Mouse (Mus musculus): Measurements from ENCODE around the gene Nox1.

The Nox1 gene

GRCm38 (mm10) chrX:134132295-134132694 lies 89.5 kb downstream of the Nox1 start:
- in situ Hi-C loops (cut with MboI, MseI), result no loop called here

GRCm38 (mm10) chrX:134128549-134128948 lies 93.2 kb downstream of the Nox1 start:
- in situ Hi-C loops (cut with MboI, MseI), result no loop called here

- in situ Hi-C loops (cut with MboI, MseI), result no loop called here
Measured at GRCm38 (mm10) chrX:134116417-134116816, 105.3 kb downstream of the Nox1 start.

GRCm38 (mm10) chrX:134111767-134112166 lies 110.0 kb downstream of the Nox1 start:
- in situ Hi-C loops (cut with MboI, MseI), result no loop called here

GRCm38 (mm10) chrX:134102641-134103040 lies 119.1 kb downstream of the Nox1 start:
- in situ Hi-C loops (cut with MboI, MseI), result no loop called here

- in situ Hi-C loops (cut with MboI, MseI), result loop anchor here (5.0 kb wide), 1 partner anchor 262 kb away; no protein-coding TSS in a partner anchor
Measured at GRCm38 (mm10) chrX:134085453-134085852, 136.3 kb downstream of the Nox1 start.

- in situ Hi-C loops (cut with MboI, MseI), result no loop called here
Measured at GRCm38 (mm10) chrX:134059764-134060163, 162.0 kb downstream of the Nox1 start.

- in situ Hi-C loops (cut with MboI, MseI), result no loop called here
Measured at GRCm38 (mm10) chrX:134058987-134059712, 162.6 kb downstream of the Nox1 start, which contains the start of gene Cstf2. Gene Cstf2, plus strand, starts transcription at chrX:134059187.

- in situ Hi-C loops (cut with MboI, MseI), result no loop called here
Measured at GRCm38 (mm10) chrX:134058040-134058875, 163.5 kb downstream of the Nox1 start.

GRCm38 (mm10) chrX:134056897-134057296 lies 164.9 kb downstream of the Nox1 start:
- in situ Hi-C loops (cut with MboI, MseI), result no loop called here

- in situ Hi-C loops (cut with MboI, MseI), result no loop called here
Measured at GRCm38 (mm10) chrX:134048994-134049393, 172.8 kb downstream of the Nox1 start.

All from regulatory T cell (primary cell).